Mouse (Mus musculus) liver, postnatal 0 days (tissue): Measurements from ENCODE around the gene Pcdh15.

Experiments used
- CTCF ChIP-seq: sonication (generic); IDR thresholded peaks from 2 replicates; pipeline ENCODE4 v1.5.1; 2016; ENCODE audit warnings: antibody characterized with exemption, low read depth
- EP300 ChIP-seq: IDR thresholded peaks from 2 replicates; pipeline ENCODE4 v1.6.1; 2016; ENCODE audit warnings: antibody characterized with exemption, low read depth, mild to moderate bottlenecking

- TF ChIP-seq CTCF (no peak), EP300 (no peak)
Measured at GRCm38 (mm10) chr10:74307035-74307434, 1207.9 kb downstream of the Pcdh15 start.
